Mouse (Mus musculus) heart, embryonic 12.5 days (tissue): Measurements from ENCODE around the gene Stk17b. TPM values are rescaled to one million over a fixed set of nuclear protein-coding genes. Genes with fewer than 3 reads are reported as not detected.

Source experiments
- ATAC-seq: fragments of 200-750 bp; cut with Nextera tagmentation; 2 replicates; pipeline ENCODE4 v1.8.0; 2017; ENCODE audit warnings: moderate TSS enrichment, moderate library complexity; ENCODE audit not compliant: insufficient number of reproducible peaks, low FRiP score
- H3K27ac ChIP-seq: fragments of 300-500 bp; sonication (generic); 2 replicates; pipeline ENCODE4 v1.5.1; 2016; ENCODE audit warnings: mild to moderate bottlenecking, moderate library complexity; ENCODE audit not compliant: poor library complexity, severe bottlenecking
- H3K27me3 ChIP-seq: fragments of 300-500 bp; sonication (generic); replicated peaks from 2 replicates; pipeline ENCODE4 v1.6.1; 2016; ENCODE audit warnings: mild to moderate bottlenecking, moderate library complexity
- H3K36me3 ChIP-seq: fragments of 300-500 bp; sonication (generic); 2 replicates; pipeline ENCODE4 v1.6.1; 2016; ENCODE audit warnings: mild to moderate bottlenecking, moderate library complexity
- H3K4me1 ChIP-seq: fragments of 300-500 bp; sonication (generic); replicated peaks from 2 replicates; pipeline ENCODE4 v1.6.1; 2016; ENCODE audit warnings: mild to moderate bottlenecking
- H3K4me2 ChIP-seq: fragments of 300-500 bp; sonication (generic); 2 replicates; pipeline ENCODE4 v1.6.1; 2016; ENCODE audit warnings: mild to moderate bottlenecking, moderate library complexity
- H3K4me3 ChIP-seq: fragments of 300-500 bp; sonication (generic); 2 replicates; pipeline ENCODE4 v1.5.1; 2016; ENCODE audit warnings: mild to moderate bottlenecking
- H3K9ac ChIP-seq: fragments of 300-500 bp; sonication (generic); 2 replicates; pipeline ENCODE4 v1.6.1; 2016; ENCODE audit warnings: mild to moderate bottlenecking, moderate library complexity
- H3K9me3 ChIP-seq: fragments of 300-500 bp; sonication (generic); replicated peaks from 2 replicates; pipeline ENCODE4 v1.6.1; 2016; ENCODE audit warnings: mild to moderate bottlenecking, moderate library complexity
- WGBS: fragments of 180-500 bp; shearing (Covaris S2); methylation state at CpG from one replicate; pipeline ENCODE4 v1.1.7; 2016; 5-methylcytosine and 5-hydroxymethylcytosine counted together
- polyA plus RNA-seq: library from polyadenylated mRNA; unstranded; fragments of >200 nt; fragmentation: Nextera tagmentation; extraction: Ambion mirVana; gene quantifications from 2 replicates; pipeline ENCODE4 v1.2.1, GENCODE M21; 2016

The Stk17b gene
- 17.5 and 20.3 TPM in 2 replicates for polyA plus RNA-seq

- ATAC-seq, result peak; percentile 98
- peak within 1 kb of the TSS; percentile 96 for H3K27ac ChIP-seq
- under 1% methylated on average over 77 of the region's 81 CpGs for WGBS
Measured at GRCm38 (mm10) chr1:53784721-53785418, at the start of gene Stk17b. TSS of gene Stk17b (minus strand) at chr1:53785224.

GRCm38 (mm10) chr1:53830286-53830685 lies 45.3 kb upstream of the Stk17b start:
- no peak overlapping the region for H3K27ac ChIP-seq
- H3K36me3 ChIP-seq, result peaks cover 19% of the 10 kb centered on the region
- H3K27me3 ChIP-seq, result no peaks in the 10 kb centered on the region
- no peaks in the 10 kb centered on the region for H3K9me3 ChIP-seq
- H3K4me2 ChIP-seq, result no peak overlapping the region
- no peak for ATAC-seq
- no peak overlapping the region for H3K4me3 ChIP-seq
- H3K9ac ChIP-seq, result no peak overlapping the region
- H3K4me1 ChIP-seq, result 0 out of 2 replicates have a peak, but pooled peaks cover 3% of the 10 kb centered on the region
- WGBS, result 84% methylated on average over 5 of the region's 5 CpGs

More at GRCm38 (mm10) chr1:53784721-53785418, at the start of gene Stk17b:
- Histone ChIP-seq H3K4me2 (peak within 1 kb of the TSS; percentile 76), H3K36me3 (no peaks in the 10 kb centered on the region), H3K4me3 (peak within 1 kb of the TSS; percentile 94), H3K9me3 (no peaks in the 10 kb centered on the region), H3K27me3 (no peaks in the 10 kb centered on the region), H3K4me1 (no peaks in the 10 kb centered on the region), H3K9ac (peak within 1 kb of the TSS; percentile 96)

GRCm38 (mm10) chr1:53829089-53829488 lies 44.1 kb upstream of the Stk17b start:
- no peak overlapping the region for H3K27ac ChIP-seq
- no peak overlapping the region for H3K4me3 ChIP-seq
- no peak for ATAC-seq
- no peak overlapping the region for H3K4me2 ChIP-seq
- no peak overlapping the region for H3K9ac ChIP-seq
- WGBS, result 77% methylated on average over 9 of the region's 9 CpGs
- H3K27me3 ChIP-seq, result no peaks in the 10 kb centered on the region
- H3K4me1 ChIP-seq, result peaks cover 11% of the 10 kb centered on the region
- no peaks in the 10 kb centered on the region for H3K9me3 ChIP-seq
- H3K36me3 ChIP-seq, result peaks cover 19% of the 10 kb centered on the region

- Histone ChIP-seq H3K36me3 (peaks cover 15% of the 10 kb centered on the region), H3K4me1 (peaks cover 22% of the 10 kb centered on the region), H3K9me3 (no peaks in the 10 kb centered on the region), H3K4me2 (0 out of 2 replicates have a peak overlapping the region, but pooled peaks have one; percentile 59), H3K9ac (no peak overlapping the region), H3K27me3 (no peaks in the 10 kb centered on the region), H3K4me3 (no peak overlapping the region), H3K27ac (no peak overlapping the region)
- WGBS, result 72% methylated on average over 9 of the region's 9 CpGs
- no peak for ATAC-seq
Measured at GRCm38 (mm10) chr1:53824446-53825337, 39.7 kb upstream of the Stk17b start.

- Histone ChIP-seq H3K27me3 (no peaks in the 10 kb centered on the region), H3K4me2 (peak overlapping the region; percentile 59), H3K9me3 (no peaks in the 10 kb centered on the region), H3K27ac (no peak overlapping the region), H3K4me3 (peak overlapping the region; percentile 11), H3K4me1 (peaks cover 22% of the 10 kb centered on the region), H3K9ac (0 out of 2 replicates have a peak overlapping the region, but pooled peaks have one; percentile 25), H3K36me3 (peaks cover 18% of the 10 kb centered on the region)
- 7% methylated on average over 10 of the region's 10 CpGs for WGBS
- no peak for ATAC-seq
Measured at GRCm38 (mm10) chr1:53823687-53824445, 38.8 kb upstream of the Stk17b start.

GRCm38 (mm10) chr1:53821983-53822382 lies 37.0 kb upstream of the Stk17b start:
- Histone ChIP-seq H3K4me3 (no peak overlapping the region), H3K9me3 (no peaks in the 10 kb centered on the region), H3K27ac (no peak overlapping the region), H3K36me3 (peaks cover 15% of the 10 kb centered on the region), H3K9ac (no peak overlapping the region), H3K4me2 (no peak overlapping the region), H3K4me1 (peaks cover 22% of the 10 kb centered on the region), H3K27me3 (no peaks in the 10 kb centered on the region)
- ATAC-seq, result no peak

GRCm38 (mm10) chr1:53820041-53820632 lies 35.1 kb upstream of the Stk17b start:
- no peak for ATAC-seq
- H3K27ac ChIP-seq, result no peak overlapping the region
- peaks cover 11% of the 10 kb centered on the region for H3K36me3 ChIP-seq
- WGBS, result 79% methylated on average over 5 of the region's 5 CpGs
- H3K9ac ChIP-seq, result no peak overlapping the region
- no peaks in the 10 kb centered on the region for H3K27me3 ChIP-seq
- H3K9me3 ChIP-seq, result no peaks in the 10 kb centered on the region
- no peak overlapping the region for H3K4me3 ChIP-seq
- peaks cover 19% of the 10 kb centered on the region for H3K4me1 ChIP-seq
- no peak overlapping the region for H3K4me2 ChIP-seq

- Histone ChIP-seq H3K36me3 (peaks cover 12% of the 10 kb centered on the region), H3K9ac (no peak overlapping the region)
- 48% methylated on average over 3 of the region's 3 CpGs for WGBS
Measured at GRCm38 (mm10) chr1:53818072-53818862, 33.2 kb upstream of the Stk17b start.

GRCm38 (mm10) chr1:53816353-53816752 lies 31.3 kb upstream of the Stk17b start:
- H3K27me3 ChIP-seq, result no peaks in the 10 kb centered on the region
- no peak overlapping the region for H3K9ac ChIP-seq
- no peak overlapping the region for H3K4me3 ChIP-seq
- H3K4me1 ChIP-seq, result no peaks in the 10 kb centered on the region
- no peaks in the 10 kb centered on the region for H3K9me3 ChIP-seq
- WGBS, result 78% methylated on average over 2 of the region's 2 CpGs
- H3K27ac ChIP-seq, result no peak overlapping the region
- peaks cover 14% of the 10 kb centered on the region; the same call in 1 of the 2 replicates for H3K36me3 ChIP-seq
- H3K4me2 ChIP-seq, result no peak overlapping the region
- no peak for ATAC-seq

More at GRCm38 (mm10) chr1:53818072-53818862, 33.2 kb upstream of the Stk17b start:
- Histone ChIP-seq H3K27me3 (no peaks in the 10 kb centered on the region), H3K9me3 (no peaks in the 10 kb centered on the region), H3K4me2 (no peak overlapping the region), H3K27ac (no peak overlapping the region), H3K4me3 (no peak overlapping the region), H3K4me1 (0 out of 2 replicates have a peak, but pooled peaks cover 3% of the 10 kb centered on the region)
- no peak for ATAC-seq
